Mouse (Mus musculus) MEL (cell line): ENCODE data around the gene Gm20388. TPM values are rescaled to one million over a fixed set of nuclear protein-coding genes. Genes with fewer than 3 reads are reported as not detected.
A peak's percentile ranks its signal among the peaks of the same experiment; 100 is the strongest.

ENCODE experiments used
- DNase-seq: peaks from one replicate; pipeline ENCODE4 v3.0.0; 2011; ENCODE audit warnings: low read depth, low spot score
- H3K27ac ChIP-seq: 2 replicates; pipeline ENCODE4 v1.5.1; 2012; ENCODE audit warnings: low read depth, mild to moderate bottlenecking, control low read depth, low read length, moderate library complexity; ENCODE audit not compliant: control insufficient read depth
- H3K27me3 ChIP-seq, 2 experiments: fragments of 150-350 bp in 1 of 2; sonication (generic) in 1 of 2; 2 replicates each; pipeline ENCODE4 v1.6.1; 2012; ENCODE audit warnings: low read length in 2 of 2, mild to moderate bottlenecking in 2 of 2, improper control_type of control experiment in 1 of 2, moderate library complexity in 1 of 2; ENCODE audit not compliant: insufficient read depth in 2 of 2, control insufficient read depth in 1 of 2
- H3K36me3 ChIP-seq, 2 experiments: 2 replicates each; pipeline ENCODE4 v1.6.1; 2012 to 2014; ENCODE audit warnings: low read length in 2 of 2, improper control_type of control experiment in 1 of 2, inconsistent platforms in 1 of 2, mild to moderate bottlenecking in 1 of 2; ENCODE audit not compliant: insufficient read depth in 2 of 2, control insufficient read depth in 1 of 2
- H3K4me1 ChIP-seq, 2 experiments: fragments of 150-350 bp in 1 of 2; sonication (generic) in 1 of 2; 2 replicates each; pipeline ENCODE4 v1.6.1; 2012; ENCODE audit warnings: low read length in 2 of 2, improper control_type of control experiment in 1 of 2, mild to moderate bottlenecking in 1 of 2; ENCODE audit not compliant: insufficient read depth in 2 of 2, control insufficient read depth in 1 of 2
- H3K4me3 ChIP-seq, 2 experiments: fragments of 150-350 bp in 1 of 2; sonication (generic) in 1 of 2; 2 replicates each; pipeline ENCODE4 v1.5.1; 2012; ENCODE audit warnings: low read depth in 2 of 2, low read length in 2 of 2, mild to moderate bottlenecking in 2 of 2, moderate library complexity in 2 of 2, control low read depth in 1 of 2, improper control_type of control experiment in 1 of 2; ENCODE audit not compliant: control insufficient read depth in 1 of 2, insufficient read depth in 1 of 2
- H3K79me2 ChIP-seq: 2 replicates; pipeline ENCODE4 v1.6.1; 2012; ENCODE audit warnings: mild to moderate bottlenecking, low read length, moderate library complexity; ENCODE audit not compliant: control insufficient read depth, poor library complexity, insufficient read depth
- H3K9ac ChIP-seq: 2 replicates; pipeline ENCODE4 v1.6.1; 2012; ENCODE audit warnings: low read depth, mild to moderate bottlenecking, control low read depth, low read length, moderate library complexity; ENCODE audit not compliant: control insufficient read depth, poor library complexity, severe bottlenecking
- H3K9me3 ChIP-seq: fragments of 150-350 bp; sonication (generic); replicated peaks from 2 replicates; pipeline ENCODE4 v1.6.1; 2012; ENCODE audit warnings: mild to moderate bottlenecking, low read length, improper control_type of control experiment, moderate library complexity; ENCODE audit not compliant: insufficient read depth
- BHLHE40 ChIP-seq: IDR thresholded peaks from 2 replicates; pipeline ENCODE4 v1.6.1; 2012; ENCODE audit warnings: low read depth, mild to moderate bottlenecking, inconsistent platforms, low read length, improper control_type of control experiment, borderline replicate concordance
- CHD1 ChIP-seq: IDR thresholded peaks from 2 replicates; pipeline ENCODE4 v1.6.1; 2012; ENCODE audit warnings: low read depth, mild to moderate bottlenecking, inconsistent platforms, low read length, improper control_type of control experiment
- CTCF ChIP-seq, 3 experiments: IDR thresholded peaks in 2 of 3; conservative IDR thresholded peaks in 1 of 3; 2 replicates each; pipeline ENCODE4 v1.5.1; 2011 to 2012; ENCODE audit warnings: low read length in 3 of 3, low read depth in 2 of 3, mild to moderate bottlenecking in 2 of 3, improper control_type of control experiment in 1 of 3, inconsistent platforms in 1 of 3, mixed read lengths in 1 of 3, moderate library complexity in 1 of 3; ENCODE audit not compliant: control insufficient read depth in 1 of 3, insufficient read depth in 1 of 3, poor library complexity in 1 of 3, severe bottlenecking in 1 of 3
- E2F4 ChIP-seq: IDR thresholded peaks from 2 replicates; pipeline ENCODE4 v1.6.1; 2011; ENCODE audit warnings: low read depth, low read length, improper control_type of control experiment, borderline replicate concordance
- ETS1 ChIP-seq: IDR thresholded peaks from 2 replicates; pipeline ENCODE4 v1.6.1; 2012; ENCODE audit warnings: low read depth, mild to moderate bottlenecking, inconsistent platforms, low read length, improper control_type of control experiment, moderate library complexity
- GATA1 ChIP-seq: IDR thresholded peaks from 2 replicates; pipeline ENCODE4 v1.6.1; 2011; ENCODE audit warnings: low read depth, low read length, improper control_type of control experiment
- MAFK ChIP-seq: IDR thresholded peaks from 2 replicates; pipeline ENCODE4 v1.6.1; 2011; ENCODE audit warnings: low read depth, mild to moderate bottlenecking, low read length, improper control_type of control experiment, borderline replicate concordance
- MEF2A ChIP-seq: IDR thresholded peaks from 2 replicates; pipeline ENCODE4 v1.6.1; 2014; ENCODE audit warnings: low read depth, mild to moderate bottlenecking, inconsistent platforms, low read length, improper control_type of control experiment; ENCODE audit not compliant: poor library complexity, insufficient replicate concordance, severe bottlenecking; ENCODE audit errors: extremely low read depth
- MXI1 ChIP-seq: IDR thresholded peaks from 2 replicates; pipeline ENCODE4 v1.6.1; 2011; ENCODE audit warnings: mild to moderate bottlenecking, low read depth, low read length, improper control_type of control experiment
- MYB ChIP-seq: IDR thresholded peaks from 2 replicates; pipeline ENCODE4 v1.6.1; 2011; ENCODE audit warnings: mild to moderate bottlenecking, low read depth, low read length, improper control_type of control experiment
- NRF1 ChIP-seq: IDR thresholded peaks from 2 replicates; pipeline ENCODE4 v1.6.1; 2014; ENCODE audit warnings: low read depth, mild to moderate bottlenecking, inconsistent platforms, low read length, improper control_type of control experiment, moderate library complexity; ENCODE audit not compliant: poor library complexity, insufficient read depth, severe bottlenecking
- SIN3A ChIP-seq: IDR thresholded peaks from 2 replicates; pipeline ENCODE4 v1.6.1; 2012; ENCODE audit warnings: low read length, improper control_type of control experiment, inconsistent platforms
- TAL1 ChIP-seq: IDR thresholded peaks from 2 replicates; pipeline ENCODE4 v1.6.1; 2012; ENCODE audit warnings: mild to moderate bottlenecking, inconsistent platforms, low read length, moderate library complexity, mixed read lengths
- TBP ChIP-seq: IDR thresholded peaks from 2 replicates; pipeline ENCODE4 v1.8.0; 2011; ENCODE audit warnings: low read depth, low read length, improper control_type of control experiment
- TCF12 ChIP-seq: IDR thresholded peaks from 2 replicates; pipeline ENCODE4 v1.6.1; 2014; ENCODE audit warnings: low read depth, mild to moderate bottlenecking, inconsistent platforms, low read length, improper control_type of control experiment, moderate library complexity
- UBTF ChIP-seq: IDR thresholded peaks from 2 replicates; pipeline ENCODE4 v1.6.1; 2012; ENCODE audit warnings: low read depth, mild to moderate bottlenecking, inconsistent platforms, low read length, improper control_type of control experiment, moderate library complexity, borderline replicate concordance; ENCODE audit not compliant: insufficient read depth
- USF1 ChIP-seq: IDR thresholded peaks from 2 replicates; pipeline ENCODE4 v1.6.1; 2014; ENCODE audit warnings: low read depth, mild to moderate bottlenecking, inconsistent platforms, low read length, improper control_type of control experiment, moderate library complexity
- ZC3H11A ChIP-seq: IDR thresholded peaks from 2 replicates; pipeline ENCODE4 v1.6.1; 2012; ENCODE audit warnings: low read depth, mild to moderate bottlenecking, inconsistent platforms, low read length, improper control_type of control experiment
- ZMIZ1 ChIP-seq: IDR thresholded peaks from 2 replicates; pipeline ENCODE4 v1.6.1; 2012; ENCODE audit warnings: low read depth, mild to moderate bottlenecking, inconsistent platforms, low read length, improper control_type of control experiment, moderate library complexity
- polyA plus RNA-seq, 2 experiments: library from polyadenylated mRNA; stranded (reverse) in 1 of 2; unstranded in 1 of 2; fragments of >175 nt in 1 of 2; fragments of >200 nt in 1 of 2; gene quantifications; 2 replicates each; pipeline versions ENCODE4 v1.2.1 to v1.2.4; 2012; ENCODE audit warnings: low replicate concordance in 2 of 2, low read depth in 1 of 2; ENCODE audit not compliant: insufficient read length in 2 of 2, insufficient read depth in 1 of 2, missing spikeins in 1 of 2
- total RNA-seq: library from RNA; depleted of rRNA; stranded (reverse); fragments of 300-350 nt; gene quantifications from 2 replicates; pipeline ENCODE4 v1.2.3, GENCODE M21; 2012

Gene Gm20388
- total and polyA plus RNA-seq, 3 experiments = 11.1 to 17.8 TPM; not detected in 1

DNA sequence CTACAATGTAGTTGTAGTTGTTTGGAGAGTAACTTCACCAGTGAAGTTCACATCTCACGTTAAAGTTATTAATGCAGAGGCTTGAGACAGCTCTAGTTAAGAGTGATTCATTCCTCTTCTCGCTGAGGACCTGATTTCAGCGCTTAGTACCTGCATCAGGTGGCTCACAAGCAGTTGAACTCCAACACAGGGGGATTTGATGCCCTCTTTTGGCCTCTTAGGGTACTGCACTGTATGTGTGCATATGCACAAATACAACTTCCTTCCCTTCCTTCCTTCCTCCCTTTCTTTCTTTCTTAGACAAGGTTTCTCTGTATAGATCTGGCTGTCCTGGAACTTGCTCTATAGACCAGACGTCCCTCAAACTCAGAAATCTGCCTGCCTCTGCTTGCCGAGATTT, 1763.9 kb downstream of the Gm20388 start:
- DNase-seq = no peak
- no peaks in the 10 kb centered on the region; a peak in 1 of 4 replicates for H3K27me3 ChIP-seq
- H3K4me3 ChIP-seq = no peak overlapping the region
- no peaks in the 10 kb centered on the region for H3K79me2 ChIP-seq
- no peak overlapping the region for H3K9ac ChIP-seq
- H3K4me1 ChIP-seq = no peaks in the 10 kb centered on the region
- TF ChIP-seq BHLHE40 (no peak), ETS1 (no peak), GATA1 (no peak), MAFK (no peak), USF1 (no peak), CTCF (IDR thresholded peaks at IDR 0.05 in 2 of 3, conservative IDR thresholded peaks at IDR 0.05 in 1 of 3; ENCODE audit: control insufficient read depth in 1 of 3, insufficient read depth in 1 of 3, low read depth in 2 of 3, low read length in 3 of 3, poor library complexity in 1 of 3, severe bottlenecking in 1 of 3) (peak in 2 of 3 experiments; percentile 17 to 46; a peak in 3 of 6 replicates), TBP (no peak), ZC3H11A (no peak)
- TF ChIP-seq, all 39 proteins: peak for 1
- Histone ChIP-seq H3K36me3 (no peaks in the 10 kb centered on the region), H3K27ac (no peak overlapping the region), H3K9me3 (no peaks in the 10 kb centered on the region)

DNA sequence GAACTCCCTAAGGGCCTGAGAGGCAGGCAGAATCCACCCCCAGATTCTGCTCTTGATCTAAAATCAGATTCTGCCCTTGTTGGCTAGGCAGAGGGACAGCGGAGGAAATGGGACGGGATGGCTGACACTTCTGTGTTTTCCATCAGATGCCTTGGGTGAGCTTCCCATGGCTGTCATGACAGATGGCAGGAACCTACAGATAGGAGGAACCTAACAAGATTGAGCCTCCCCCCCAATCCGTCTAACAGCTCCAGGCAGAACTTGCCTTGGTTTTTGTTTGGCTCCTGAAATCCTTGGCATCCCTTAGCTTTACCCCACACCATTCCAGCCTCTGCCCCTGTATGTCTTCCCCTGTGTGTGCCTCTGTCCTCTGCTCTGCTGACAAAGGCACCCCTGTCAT, 1764.5 kb downstream of the Gm20388 start:
- Histone ChIP-seq H3K27ac (no peak overlapping the region), H3K27me3 (no peaks in the 10 kb centered on the region; a peak in 1 of 4 replicates), H3K9me3 (no peaks in the 10 kb centered on the region), H3K36me3 (no peaks in the 10 kb centered on the region), H3K4me3 (no peak overlapping the region), H3K4me1 (no peaks in the 10 kb centered on the region), H3K79me2 (no peaks in the 10 kb centered on the region), H3K9ac (no peak overlapping the region)
- TF ChIP-seq TBP = no peak
- TF ChIP-seq MAFK = no peak
- TF ChIP-seq CHD1 = no peak
- TF ChIP-seq MXI1 = no peak
- TF ChIP-seq UBTF = no peak
- no peak for TF ChIP-seq CTCF (IDR thresholded peaks at IDR 0.05 in 2 of 3, conservative IDR thresholded peaks at IDR 0.05 in 1 of 3; ENCODE audit: control insufficient read depth in 1 of 3, insufficient read depth in 1 of 3, low read depth in 2 of 3, low read length in 3 of 3, poor library complexity in 1 of 3, severe bottlenecking in 1 of 3)
- no peak for TF ChIP-seq SIN3A
- TF ChIP-seq TAL1 = no peak
- no peak for TF ChIP-seq USF1
- TF ChIP-seq MYB = no peak
- no peak for TF ChIP-seq NRF1
- no peak for TF ChIP-seq ZMIZ1
- TF ChIP-seq BHLHE40 = no peak
- no peak for TF ChIP-seq TCF12
- TF ChIP-seq MEF2A = no peak
- no peak for TF ChIP-seq E2F4
- no peak for TF ChIP-seq ETS1
- DNase-seq = no peak
